Comparison of ENCODE assay signal across 8 mouse cellular contexts in the genomic region with DNA sequence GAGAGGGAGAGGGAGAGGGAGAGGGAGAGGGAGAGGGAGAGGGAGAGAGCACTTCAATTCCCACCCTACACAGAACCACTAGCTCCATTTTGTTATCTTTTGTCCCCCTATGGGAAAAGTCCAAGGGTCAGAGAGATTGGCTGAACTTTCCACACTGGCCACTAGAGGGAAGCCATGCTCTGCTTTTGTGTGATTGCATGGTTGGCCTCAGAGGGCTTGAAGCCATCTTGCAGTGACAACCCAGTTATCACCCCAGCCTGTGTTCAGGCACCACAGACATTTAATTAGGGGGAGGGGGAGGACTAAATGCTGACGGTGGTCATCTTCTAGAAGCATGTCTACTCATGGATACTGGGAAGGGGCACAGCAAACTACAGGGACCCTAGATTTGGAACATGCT.
DNase-seq lines count a peak whose midpoint lies in the region; ATAC-seq and TF ChIP-seq lines count a peak whose summit lies in the region.

No protein-coding gene starts in this region.

- no peak for TF ChIP-seq POLR2A in bone marrow, adult 2 months (IDR thresholded peaks at IDR 0.05; ENCODE audit: borderline replicate concordance, control insufficient read depth, low read depth, low read length)
- TF ChIP-seq POLR2A in embryonic fibroblast, embryonic 13.5 days (IDR thresholded peaks at IDR 0.05; ENCODE audit: low read depth, low read length): no peak

- peak; percentile 64 for ATAC-seq in lung, embryonic 14.5 days (ENCODE audit: insufficient read depth)
- peak; percentile 61; the same call in 1 of the 2 replicates for ATAC-seq in neural tube, embryonic 13.5 days (ENCODE audit: low read depth)
- ATAC-seq in stomach, embryonic 15.5 days (ENCODE audit: insufficient read depth, low FRiP score, low read depth): peak; percentile 41; the same call in 1 of the 2 replicates

- WGBS in bone marrow, adult 2 months: 3% methylated on average over 1 of the region's 1 CpGs
- WGBS in large intestine, adult 2 months: 2% methylated on average over 1 of the region's 1 CpGs
- 0% methylated on average over 1 of the region's 1 CpGs for WGBS in lung, embryonic 14.5 days
- 0% methylated on average over 1 of the region's 1 CpGs for WGBS in neural tube, embryonic 13.5 days
- WGBS in stomach, embryonic 15.5 days: 3% methylated on average over 1 of the region's 1 CpGs

- no peaks in the 10 kb centered on the region for H3K36me3 ChIP-seq in E14TG2a.4 (ENCODE audit: insufficient read depth, low read length)
- no peaks in the 10 kb centered on the region for H3K36me3 ChIP-seq in lung, embryonic 14.5 days (ENCODE audit: insufficient read depth)
- H3K36me3 ChIP-seq in neural tube, embryonic 13.5 days: no peaks in the 10 kb centered on the region
- no peaks in the 10 kb centered on the region for H3K36me3 ChIP-seq in stomach, embryonic 15.5 days

- H3K4me2 ChIP-seq in lung, embryonic 14.5 days: no peak overlapping the region
- no peak overlapping the region for H3K4me2 ChIP-seq in neural tube, embryonic 13.5 days
- no peak overlapping the region for H3K4me2 ChIP-seq in stomach, embryonic 15.5 days

- intact Hi-C loops in heart, postnatal 36 days (cut with DNase I): loop anchor here (1.0 kb wide), 2 partner anchors 70 to 120 kb away; no protein-coding TSS in a partner anchor

- H3K4me3 ChIP-seq in E14TG2a.4 (replicated peaks; ENCODE audit: low read length): no peak overlapping the region
- H3K4me3 ChIP-seq in bone marrow, adult 2 months (replicated peaks; ENCODE audit: control insufficient read depth, low read depth, low read length): no peak overlapping the region
- no peak overlapping the region for H3K4me3 ChIP-seq in embryonic fibroblast, embryonic 13.5 days (ENCODE audit: insufficient read depth, low read length)
- no peak overlapping the region for H3K4me3 ChIP-seq in lung, embryonic 14.5 days (ENCODE audit: low read depth, low read length)
- H3K4me3 ChIP-seq in neural tube, embryonic 13.5 days: no peak overlapping the region
- no peak overlapping the region for H3K4me3 ChIP-seq in stomach, embryonic 15.5 days (replicated peaks)

- peaks cover 5% of the 10 kb centered on the region for H3K4me1 ChIP-seq in E14TG2a.4 (replicated peaks; ENCODE audit: low read depth, low read length)
- H3K4me1 ChIP-seq in bone marrow, adult 2 months (ENCODE audit: control insufficient read depth, insufficient read depth, low read length): no peaks in the 10 kb centered on the region; the same call in 1 of the 2 replicates
- H3K4me1 ChIP-seq in embryonic fibroblast, embryonic 13.5 days (ENCODE audit: control insufficient read depth, insufficient read depth, low read length): peaks cover 5% of the 10 kb centered on the region; the same call in 1 of the 2 replicates
- no peaks in the 10 kb centered on the region for H3K4me1 ChIP-seq in lung, embryonic 14.5 days (ENCODE audit: insufficient read depth)
- no peaks in the 10 kb centered on the region for H3K4me1 ChIP-seq in neural tube, embryonic 13.5 days (replicated peaks)
- H3K4me1 ChIP-seq in stomach, embryonic 15.5 days: no peaks in the 10 kb centered on the region

- DNase-seq in heart, postnatal 36 days: peak; percentile 78
- peak; percentile 46 for DNase-seq in large intestine, adult 2 months (ENCODE audit: low read depth, low spot score)
- peak; percentile 90 for DNase-seq in lung, embryonic 14.5 days

- TF ChIP-seq CTCF in E14TG2a.4 (conservative IDR thresholded peaks at IDR 0.05; ENCODE audit: low read length): peak; percentile 85
- TF ChIP-seq CTCF in bone marrow, adult 2 months (IDR thresholded peaks at IDR 0.05; ENCODE audit: control insufficient read depth, insufficient read depth, low read length): peak; percentile 77
- peak; percentile 80; the same call in 1 of the 2 replicates for TF ChIP-seq CTCF in embryonic fibroblast, embryonic 13.5 days (IDR thresholded peaks at IDR 0.05; ENCODE audit: borderline replicate concordance, insufficient read depth, low read length)
- peak; percentile 96 for TF ChIP-seq CTCF in lung, embryonic 14.5 days (IDR thresholded peaks at IDR 0.05; ENCODE audit: low read depth)

- H3K27me3 ChIP-seq in E14TG2a.4 (ENCODE audit: insufficient read depth, low read length): peaks cover 4% of the 10 kb centered on the region; the same call in 1 of the 2 replicates
- H3K27me3 ChIP-seq in lung, embryonic 14.5 days (ENCODE audit: insufficient read depth, low read length): no peaks in the 10 kb centered on the region
- no peaks in the 10 kb centered on the region for H3K27me3 ChIP-seq in neural tube, embryonic 13.5 days
- H3K27me3 ChIP-seq in stomach, embryonic 15.5 days (replicated peaks): no peaks in the 10 kb centered on the region

- H3K27ac ChIP-seq in bone marrow, adult 2 months (ENCODE audit: control insufficient read depth, insufficient read depth, low read depth, low read length, poor library complexity): no peak overlapping the region
- no peak overlapping the region for H3K27ac ChIP-seq in embryonic fibroblast, embryonic 13.5 days (ENCODE audit: insufficient read depth, low read length)
- no peak overlapping the region for H3K27ac ChIP-seq in lung, embryonic 14.5 days (ENCODE audit: low read depth)
- no peak overlapping the region for H3K27ac ChIP-seq in neural tube, embryonic 13.5 days (replicated peaks)
- no peak overlapping the region for H3K27ac ChIP-seq in stomach, embryonic 15.5 days

- H3K9ac ChIP-seq in lung, embryonic 14.5 days: no peak overlapping the region
- no peak overlapping the region for H3K9ac ChIP-seq in neural tube, embryonic 13.5 days
- H3K9ac ChIP-seq in stomach, embryonic 15.5 days: no peak overlapping the region

- H3K9me3 ChIP-seq in E14TG2a.4 (ENCODE audit: low read length): peaks cover 12% of the 10 kb centered on the region
- 0 out of 2 replicates have a peak, but pooled peaks cover 3% of the 10 kb centered on the region for H3K9me3 ChIP-seq in lung, embryonic 14.5 days (ENCODE audit: low read depth, low read length)
- no peaks in the 10 kb centered on the region for H3K9me3 ChIP-seq in neural tube, embryonic 13.5 days
- no peaks in the 10 kb centered on the region for H3K9me3 ChIP-seq in stomach, embryonic 15.5 days
